Mouse (Mus musculus): ENCODE results near the gene Ctnna3. TPM values are rescaled to one million over a fixed set of nuclear protein-coding genes. Genes with fewer than 3 reads are reported as not detected.

Ctnna3 gene
- total RNA-seq, 2 experiments from 2014 or later, result 52.9 to 58.5 TPM

- intact Hi-C loops (cut with DNase I), result no loop called here
- no peak for DNase-seq
Observed at GRCm38 (mm10) chr10:63652887-63653286, 223.0 kb downstream of the Ctnna3 start.

- intact Hi-C loops (cut with DNase I), result no loop called here
- no peak for DNase-seq
Observed at GRCm38 (mm10) chr10:63653571-63653970, 223.7 kb downstream of the Ctnna3 start.

GRCm38 (mm10) chr10:63654560-63654959 is 224.7 kb downstream of the Ctnna3 start:
- DNase-seq, result no peak
- intact Hi-C loops (cut with DNase I), result no loop called here

- intact Hi-C loops (cut with DNase I), result no loop called here
- no peak for DNase-seq
Observed at GRCm38 (mm10) chr10:63676343-63676742, 246.4 kb downstream of the Ctnna3 start.

GRCm38 (mm10) chr10:63689233-63689632 is 259.3 kb downstream of the Ctnna3 start:
- DNase-seq, result no peak
- intact Hi-C loops (cut with DNase I), result no loop called here

GRCm38 (mm10) chr10:63689651-63690050 is 259.8 kb downstream of the Ctnna3 start:
- DNase-seq, result no peak
- intact Hi-C loops (cut with DNase I), result loop anchor here (5.0 kb wide), 1 partner anchor 107 kb away; no protein-coding TSS in a partner anchor

GRCm38 (mm10) chr10:63692039-63692438 is 262.1 kb downstream of the Ctnna3 start:
- DNase-seq, result peak in 1 of 2 experiments; percentile 8
- intact Hi-C loops (cut with DNase I), result loop anchor here (5.0 kb wide), 1 partner anchor 110 kb away; no protein-coding TSS in a partner anchor

- no peak for DNase-seq
- intact Hi-C loops (cut with DNase I), result no loop called here
Observed at GRCm38 (mm10) chr10:63710211-63710610, 280.3 kb downstream of the Ctnna3 start.

- intact Hi-C loops (cut with DNase I), result no loop called here
- no peak for DNase-seq
Observed at GRCm38 (mm10) chr10:63712530-63712929, 282.6 kb downstream of the Ctnna3 start.

- intact Hi-C loops (cut with DNase I), result no loop called here
Observed at GRCm38 (mm10) chr10:63714151-63714550, 284.3 kb downstream of the Ctnna3 start.

GRCm38 (mm10) chr10:63768871-63769270 is 339.0 kb downstream of the Ctnna3 start:
- DNase-seq, result no peak
- intact Hi-C loops (cut with DNase I), result no loop called here

More at GRCm38 (mm10) chr10:63714151-63714550, 284.3 kb downstream of the Ctnna3 start:
- DNase-seq, result no peak

GRCm38 (mm10) chr10:63771656-63772055 is 341.8 kb downstream of the Ctnna3 start:
- DNase-seq, result no peak
- intact Hi-C loops (cut with DNase I), result no loop called here

- intact Hi-C loops (cut with DNase I), result no loop called here
- no peak for DNase-seq
Observed at GRCm38 (mm10) chr10:63772074-63772473, 342.2 kb downstream of the Ctnna3 start.

- intact Hi-C loops (cut with DNase I), result no loop called here
Observed at GRCm38 (mm10) chr10:63781948-63782347, 352.1 kb downstream of the Ctnna3 start.

GRCm38 (mm10) chr10:63784808-63785535 is 355.1 kb downstream of the Ctnna3 start:
- peak; percentile 5 to 8 for DNase-seq
- intact Hi-C loops (cut with DNase I), result no loop called here

More at GRCm38 (mm10) chr10:63781948-63782347, 352.1 kb downstream of the Ctnna3 start:
- DNase-seq, result no peak

GRCm38 (mm10) chr10:63786390-63786789 is 356.5 kb downstream of the Ctnna3 start:
- no peak for DNase-seq
- intact Hi-C loops (cut with DNase I), result no loop called here

- no peak for DNase-seq
- intact Hi-C loops (cut with DNase I), result no loop called here
Observed at GRCm38 (mm10) chr10:63803909-63804308, 374.0 kb downstream of the Ctnna3 start.

GRCm38 (mm10) chr10:63805551-63805950 is 375.7 kb downstream of the Ctnna3 start:
- no peak for DNase-seq
- intact Hi-C loops (cut with DNase I), result no loop called here

- DNase-seq, result no peak
- intact Hi-C loops (cut with DNase I), result no loop called here
Observed at GRCm38 (mm10) chr10:63806254-63806653, 376.4 kb downstream of the Ctnna3 start.

GRCm38 (mm10) chr10:63810043-63810617 is 380.2 kb downstream of the Ctnna3 start:
- intact Hi-C loops (cut with DNase I), result no loop called here
- peak in 1 of 2 experiments; percentile 2 for DNase-seq

- intact Hi-C loops (cut with DNase I), result no loop called here
- no peak for DNase-seq
Observed at GRCm38 (mm10) chr10:63839011-63839410, 409.1 kb downstream of the Ctnna3 start.

- intact Hi-C loops (cut with DNase I), result no loop called here
- DNase-seq, result no peak
Observed at GRCm38 (mm10) chr10:63851946-63852345, 422.0 kb downstream of the Ctnna3 start.

Measured in heart, postnatal 36 days (tissue).